Mouse (Mus musculus): Measurements from ENCODE around the gene Homer2. TPM values are rescaled to one million over a fixed set of nuclear protein-coding genes. Genes with fewer than 3 reads are reported as not detected.

Homer2 gene
- polyA plus RNA-seq, 1 experiment from 2014 or later, result 11.9 TPM

GRCm38 (mm10) chr7:81596086-81596485 lies 111.2 kb downstream of the Homer2 start:
- H3K27me3 ChIP-seq (ENCODE audit: low read depth, poor library complexity, severe bottlenecking), result no peaks in the 10 kb centered on the region
- no peak overlapping the region for H3K4me3 ChIP-seq
- H3K4me1 ChIP-seq, result no peaks in the 10 kb centered on the region
- H3K36me3 ChIP-seq, result peaks cover 65% of the 10 kb centered on the region
- H3K9me3 ChIP-seq (replicated peaks), result no peaks in the 10 kb centered on the region
- no peak overlapping the region for H3K27ac ChIP-seq (replicated peaks)
- DNase-seq (ENCODE audit: low spot score), result no peak
- 92% methylated on average over 6 of the region's 6 CpGs for WGBS

GRCm38 (mm10) chr7:81595056-81595455 lies 112.3 kb downstream of the Homer2 start:
- 91% methylated on average over 5 of the region's 5 CpGs for WGBS
- no peak overlapping the region for H3K27ac ChIP-seq (replicated peaks)
- H3K4me3 ChIP-seq, result no peak overlapping the region
- peaks cover 74% of the 10 kb centered on the region for H3K36me3 ChIP-seq
- H3K4me1 ChIP-seq, result no peaks in the 10 kb centered on the region
- no peaks in the 10 kb centered on the region for H3K27me3 ChIP-seq (ENCODE audit: low read depth, poor library complexity, severe bottlenecking)
- no peak for DNase-seq (ENCODE audit: low spot score)
- H3K9me3 ChIP-seq (replicated peaks), result no peaks in the 10 kb centered on the region

GRCm38 (mm10) chr7:81593387-81593786 lies 113.9 kb downstream of the Homer2 start:
- H3K27ac ChIP-seq (replicated peaks), result no peak overlapping the region
- no peaks in the 10 kb centered on the region for H3K9me3 ChIP-seq (replicated peaks)
- H3K4me3 ChIP-seq, result no peak overlapping the region
- WGBS, result 94% methylated on average over 8 of the region's 8 CpGs
- DNase-seq (ENCODE audit: low spot score), result no peak
- H3K36me3 ChIP-seq, result peaks cover 81% of the 10 kb centered on the region
- no peaks in the 10 kb centered on the region for H3K4me1 ChIP-seq
- no peaks in the 10 kb centered on the region for H3K27me3 ChIP-seq (ENCODE audit: low read depth, poor library complexity, severe bottlenecking)

GRCm38 (mm10) chr7:81592686-81593085 lies 114.6 kb downstream of the Homer2 start:
- DNase-seq (ENCODE audit: low spot score), result no peak
- Histone ChIP-seq H3K4me3 (no peak overlapping the region), H3K4me1 (no peaks in the 10 kb centered on the region), H3K27ac (replicated peaks) (no peak overlapping the region), H3K27me3 (ENCODE audit: low read depth, poor library complexity, severe bottlenecking) (no peaks in the 10 kb centered on the region), H3K9me3 (replicated peaks) (no peaks in the 10 kb centered on the region), H3K36me3 (peaks cover 79% of the 10 kb centered on the region)
- 84% methylated on average over 9 of the region's 9 CpGs for WGBS

- H3K4me1 ChIP-seq, result no peaks in the 10 kb centered on the region
- H3K27me3 ChIP-seq (ENCODE audit: low read depth, poor library complexity, severe bottlenecking), result no peaks in the 10 kb centered on the region
- DNase-seq (ENCODE audit: low spot score), result no peak
- H3K36me3 ChIP-seq, result peaks cover 62% of the 10 kb centered on the region
- H3K27ac ChIP-seq (replicated peaks), result no peak overlapping the region
- H3K9me3 ChIP-seq (replicated peaks), result no peaks in the 10 kb centered on the region
- H3K4me3 ChIP-seq, result no peak overlapping the region
- WGBS, result 82% methylated on average over 4 of the region's 4 CpGs
Measured at GRCm38 (mm10) chr7:81587238-81587637, 120.1 kb downstream of the Homer2 start.

- no peaks in the 10 kb centered on the region for H3K27me3 ChIP-seq (ENCODE audit: low read depth, poor library complexity, severe bottlenecking)
- no peak overlapping the region for H3K4me3 ChIP-seq
- H3K36me3 ChIP-seq, result peaks cover 45% of the 10 kb centered on the region
- DNase-seq (ENCODE audit: low spot score), result no peak
- H3K4me1 ChIP-seq, result no peaks in the 10 kb centered on the region
- no peaks in the 10 kb centered on the region for H3K9me3 ChIP-seq (replicated peaks)
- H3K27ac ChIP-seq (replicated peaks), result no peak overlapping the region
- WGBS, result 94% methylated on average over 7 of the region's 7 CpGs
Measured at GRCm38 (mm10) chr7:81585326-81585725, 122.0 kb downstream of the Homer2 start.

- DNase-seq (ENCODE audit: low spot score), result no peak
- H3K36me3 ChIP-seq, result peaks cover 49% of the 10 kb centered on the region
- no peaks in the 10 kb centered on the region for H3K4me1 ChIP-seq
- no peaks in the 10 kb centered on the region for H3K27me3 ChIP-seq (ENCODE audit: low read depth, poor library complexity, severe bottlenecking)
- no peak overlapping the region for H3K4me3 ChIP-seq
- no peaks in the 10 kb centered on the region for H3K9me3 ChIP-seq (replicated peaks)
- 65% methylated on average over 3 of the region's 3 CpGs for WGBS
- no peak overlapping the region for H3K27ac ChIP-seq (replicated peaks)
Measured at GRCm38 (mm10) chr7:81583512-81583911, 123.8 kb downstream of the Homer2 start.

GRCm38 (mm10) chr7:81579312-81579711 lies 128.0 kb downstream of the Homer2 start:
- Histone ChIP-seq H3K27me3 (ENCODE audit: low read depth, poor library complexity, severe bottlenecking) (no peaks in the 10 kb centered on the region), H3K36me3 (peaks cover 37% of the 10 kb centered on the region), H3K4me1 (no peaks in the 10 kb centered on the region), H3K4me3 (no peak overlapping the region), H3K9me3 (replicated peaks) (no peaks in the 10 kb centered on the region), H3K27ac (replicated peaks) (no peak overlapping the region)
- 96% methylated on average over 5 of the region's 5 CpGs for WGBS
- no peak for DNase-seq (ENCODE audit: low spot score)

GRCm38 (mm10) chr7:81578413-81578812 lies 128.9 kb downstream of the Homer2 start:
- no peak for DNase-seq (ENCODE audit: low spot score)
- H3K4me1 ChIP-seq, result no peaks in the 10 kb centered on the region
- 88% methylated on average over 7 of the region's 7 CpGs for WGBS
- no peak overlapping the region for H3K4me3 ChIP-seq
- H3K27ac ChIP-seq (replicated peaks), result no peak overlapping the region
- no peaks in the 10 kb centered on the region for H3K9me3 ChIP-seq (replicated peaks)
- peaks cover 34% of the 10 kb centered on the region for H3K36me3 ChIP-seq
- H3K27me3 ChIP-seq (ENCODE audit: low read depth, poor library complexity, severe bottlenecking), result no peaks in the 10 kb centered on the region

GRCm38 (mm10) chr7:81577872-81578271 lies 129.5 kb downstream of the Homer2 start:
- peaks cover 34% of the 10 kb centered on the region for H3K36me3 ChIP-seq
- no peak overlapping the region for H3K4me3 ChIP-seq
- H3K9me3 ChIP-seq (replicated peaks), result no peaks in the 10 kb centered on the region
- H3K27ac ChIP-seq (replicated peaks), result no peak overlapping the region
- peaks cover under 1% of the 10 kb centered on the region; the same call in 1 of the 2 replicates for H3K4me1 ChIP-seq
- no peaks in the 10 kb centered on the region for H3K27me3 ChIP-seq (ENCODE audit: low read depth, poor library complexity, severe bottlenecking)
- DNase-seq (ENCODE audit: low spot score), result no peak
- WGBS, result 92% methylated on average over 3 of the region's 3 CpGs

- Histone ChIP-seq H3K9me3 (replicated peaks) (no peaks in the 10 kb centered on the region), H3K27me3 (ENCODE audit: low read depth, poor library complexity, severe bottlenecking) (no peaks in the 10 kb centered on the region), H3K36me3 (peaks cover 34% of the 10 kb centered on the region), H3K4me1 (peaks cover 13% of the 10 kb centered on the region), H3K4me3 (no peak overlapping the region), H3K27ac (replicated peaks) (no peak overlapping the region)
- WGBS, result 96% methylated on average over 10 of the region's 10 CpGs
- DNase-seq (ENCODE audit: low spot score), result no peak
Measured at GRCm38 (mm10) chr7:81575606-81576005, 131.7 kb downstream of the Homer2 start.

- Histone ChIP-seq H3K4me1 (peaks cover 13% of the 10 kb centered on the region), H3K27me3 (ENCODE audit: low read depth, poor library complexity, severe bottlenecking) (no peaks in the 10 kb centered on the region), H3K27ac (replicated peaks) (no peak overlapping the region), H3K9me3 (replicated peaks) (no peaks in the 10 kb centered on the region), H3K36me3 (peaks cover 24% of the 10 kb centered on the region), H3K4me3 (no peak overlapping the region)
- 94% methylated on average over 9 of the region's 9 CpGs for whole genome bisulfite sequencing
- DNase-seq (ENCODE audit: low spot score), result no peak
Measured at GRCm38 (mm10) chr7:81573821-81574220, 133.5 kb downstream of the Homer2 start.

GRCm38 (mm10) chr7:81573397-81573796 lies 133.9 kb downstream of the Homer2 start:
- no peak overlapping the region for H3K27ac ChIP-seq (replicated peaks)
- WGBS, result 91% methylated on average over 6 of the region's 6 CpGs
- no peak for DNase-seq (ENCODE audit: low spot score)
- H3K27me3 ChIP-seq (ENCODE audit: low read depth, poor library complexity, severe bottlenecking), result no peaks in the 10 kb centered on the region
- no peak overlapping the region for H3K4me3 ChIP-seq
- peaks cover 20% of the 10 kb centered on the region for H3K36me3 ChIP-seq
- peaks cover 13% of the 10 kb centered on the region for H3K4me1 ChIP-seq
- no peaks in the 10 kb centered on the region for H3K9me3 ChIP-seq (replicated peaks)
